Mouse (Mus musculus) G1E (cell line): ENCODE results near the gene Tbc1d16. TPM values are rescaled to one million over a fixed set of nuclear protein-coding genes. Genes with fewer than 3 reads are reported as not detected.
"Not testable (repeated sequence)": the region's sequence is repeated elsewhere in the genome, so short reads cannot be mapped to it uniquely, and the experiment has no call there.

Source experiments
- ATAC-seq: 2 replicates; pipeline ENCODE4 v1.8.0; 2016; ENCODE audit warnings: mild to moderate bottlenecking; ENCODE audit not compliant: insufficient number of reproducible peaks, poor library complexity, low FRiP score, severe bottlenecking; ENCODE audit errors: extremely low read depth
- DNase-seq: peaks from one replicate; pipeline ENCODE4 v3.0.0; 2012; ENCODE audit warnings: low spot score
- H3K27me3 ChIP-seq: 2 replicates; pipeline ENCODE4 v1.6.1; 2012; ENCODE audit warnings: mild to moderate bottlenecking, low read length, inconsistent platforms; ENCODE audit not compliant: insufficient read depth
- H3K36me3 ChIP-seq: replicated peaks from 2 replicates; pipeline ENCODE3; 2012; ENCODE audit warnings: mild to moderate bottlenecking, inconsistent platforms
- H3K4me1 ChIP-seq: 2 replicates; pipeline ENCODE4 v1.6.1; 2012; ENCODE audit warnings: low read depth, low read length, inconsistent platforms, mixed read lengths; ENCODE audit not compliant: insufficient read depth
- H3K4me3 ChIP-seq: 2 replicates; pipeline ENCODE4 v1.5.1; 2012; ENCODE audit warnings: low read depth, mild to moderate bottlenecking, inconsistent platforms, low read length, moderate library complexity, mixed read lengths
- H3K9me3 ChIP-seq: replicated peaks from 2 replicates; pipeline ENCODE4 v1.6.1; 2012; ENCODE audit warnings: inconsistent platforms
- CTCF ChIP-seq: IDR thresholded peaks from 2 replicates; pipeline ENCODE4 v1.5.1; 2012; ENCODE audit warnings: low read depth, low read length, inconsistent platforms, mixed read lengths
- GATA1 ChIP-seq: IDR thresholded peaks from 2 replicates; pipeline ENCODE4 v1.6.1; 2012; ENCODE audit warnings: borderline replicate concordance, low read length, inconsistent platforms, mixed read lengths
- GATA2 ChIP-seq: IDR thresholded peaks from 2 replicates; pipeline ENCODE4 v1.6.1; 2012; ENCODE audit warnings: low read depth, low read length, inconsistent platforms, borderline replicate concordance
- POLR2AphosphoS5 ChIP-seq: IDR thresholded peaks from 2 replicates; pipeline ENCODE4 v1.6.1; 2012; ENCODE audit warnings: low read depth, low read length, inconsistent platforms; ENCODE audit not compliant: insufficient replicate concordance
- TAL1 ChIP-seq: conservative IDR thresholded peaks from 2 replicates; pipeline ENCODE4 v1.6.1; 2012; ENCODE audit warnings: low read depth, low read length, inconsistent platforms, mixed read lengths
- polyA plus RNA-seq: library from polyadenylated mRNA; stranded (reverse); fragments of >175 nt; gene quantifications from 2 replicates; pipeline ENCODE4 v1.2.3, GENCODE M21; 2012
- total RNA-seq, 2 experiments: library from RNA; stranded (forward) in 1 of 2; stranded (reverse) in 1 of 2; fragments of 200-1000 nt in 1 of 2; fragments of >200 nt in 1 of 2; fragmentation: Nextera tagmentation in 1 of 2; gene quantifications; 2 replicates each; pipeline ENCODE4 v1.2.3; 2014 to 2017

Tbc1d16 gene
- total and polyA plus RNA-seq, 3 experiments = 0.05 TPM; not detected in 2

DNA sequence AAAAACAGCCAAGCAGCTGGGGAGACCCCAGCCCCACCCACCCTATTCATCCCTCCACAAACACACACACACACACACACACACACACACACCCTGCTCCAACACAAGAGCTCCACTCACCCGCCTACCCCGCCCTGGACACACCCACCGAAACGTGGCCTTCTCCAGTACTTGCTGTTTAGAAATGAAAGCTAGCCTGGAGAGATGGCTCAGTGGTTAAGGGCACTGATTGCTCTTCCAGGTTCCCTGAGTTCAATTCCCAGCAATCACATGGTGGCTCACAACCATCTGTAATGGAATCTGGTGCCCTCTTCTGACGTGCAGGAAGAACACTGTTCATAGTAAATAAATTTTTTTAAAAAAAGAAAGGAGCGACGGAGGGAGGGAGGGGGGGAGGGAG is 37.5 kb upstream of the Tbc1d16 start:
- H3K27me3 ChIP-seq = peaks cover 24% of the 10 kb centered on the region
- no peak for ATAC-seq
- no peak for DNase-seq
- no peaks in the 10 kb centered on the region for H3K9me3 ChIP-seq
- peaks cover 45% of the 10 kb centered on the region for H3K4me1 ChIP-seq
- TF ChIP-seq POLR2AphosphoS5 = no peak
- no peak for TF ChIP-seq TAL1
- TF ChIP-seq GATA1 = no peak
- no peak for TF ChIP-seq GATA2
- no peak for TF ChIP-seq CTCF
- H3K36me3 ChIP-seq = peaks cover 21% of the 10 kb centered on the region
- no peak overlapping the region for H3K4me3 ChIP-seq

DNA sequence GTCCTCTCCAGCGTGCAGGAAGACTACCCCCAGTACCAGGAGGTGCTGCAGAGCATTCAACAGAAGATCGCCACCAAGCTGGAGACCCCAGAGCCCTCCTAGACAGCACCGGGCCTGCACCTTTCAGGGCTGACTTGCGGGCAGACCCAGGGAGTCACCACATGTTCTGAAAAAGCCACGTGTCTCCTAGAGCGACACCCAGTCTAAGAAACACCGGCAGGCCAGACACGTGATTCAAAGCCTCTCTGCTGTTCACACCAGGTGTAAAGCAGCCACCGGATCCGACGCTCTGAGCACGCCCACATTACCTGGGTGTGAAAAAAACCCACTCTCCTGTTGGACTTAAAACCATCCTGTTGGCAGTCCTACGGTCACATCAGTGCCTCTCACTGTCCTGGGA is 36.1 kb upstream of the Tbc1d16 start:
- Histone ChIP-seq H3K27me3 (peaks cover 36% of the 10 kb centered on the region), H3K9me3 (no peaks in the 10 kb centered on the region), H3K36me3 (peaks cover 7% of the 10 kb centered on the region), H3K4me3 (no peak overlapping the region), H3K4me1 (peaks cover 31% of the 10 kb centered on the region)
- ATAC-seq (no peak), DNase-seq (no peak)
- no peak for TF ChIP-seq TAL1
- no peak for TF ChIP-seq GATA1
- TF ChIP-seq GATA2 = no peak
- TF ChIP-seq POLR2AphosphoS5 = no peak
- no peak for TF ChIP-seq CTCF

DNA sequence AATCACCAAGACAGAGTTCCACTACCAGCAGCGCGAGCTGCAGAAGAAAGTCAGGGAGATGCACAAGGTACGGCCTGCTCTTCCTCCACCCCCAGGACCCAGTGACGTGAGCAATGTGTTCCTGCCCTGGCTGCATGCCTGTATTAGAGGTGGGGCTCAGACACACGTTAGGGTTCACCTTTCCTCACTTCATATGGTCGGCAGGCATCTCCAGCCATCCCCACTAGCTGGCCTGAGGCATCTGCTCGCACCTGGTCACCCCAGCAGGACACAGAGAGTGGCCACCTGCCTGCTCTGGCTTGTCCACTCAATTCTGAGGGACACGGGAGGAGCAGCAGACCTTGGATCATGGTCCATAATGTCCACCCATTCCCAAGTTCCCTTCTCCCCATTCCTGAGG is 31.7 kb upstream of the Tbc1d16 start:
- ATAC-seq = no peak
- no peak for TF ChIP-seq GATA1
- TF ChIP-seq TAL1 = no peak
- no peak for TF ChIP-seq CTCF
- no peak for TF ChIP-seq POLR2AphosphoS5
- TF ChIP-seq GATA2 = no peak
- H3K27me3 ChIP-seq = peaks cover 39% of the 10 kb centered on the region

DNA sequence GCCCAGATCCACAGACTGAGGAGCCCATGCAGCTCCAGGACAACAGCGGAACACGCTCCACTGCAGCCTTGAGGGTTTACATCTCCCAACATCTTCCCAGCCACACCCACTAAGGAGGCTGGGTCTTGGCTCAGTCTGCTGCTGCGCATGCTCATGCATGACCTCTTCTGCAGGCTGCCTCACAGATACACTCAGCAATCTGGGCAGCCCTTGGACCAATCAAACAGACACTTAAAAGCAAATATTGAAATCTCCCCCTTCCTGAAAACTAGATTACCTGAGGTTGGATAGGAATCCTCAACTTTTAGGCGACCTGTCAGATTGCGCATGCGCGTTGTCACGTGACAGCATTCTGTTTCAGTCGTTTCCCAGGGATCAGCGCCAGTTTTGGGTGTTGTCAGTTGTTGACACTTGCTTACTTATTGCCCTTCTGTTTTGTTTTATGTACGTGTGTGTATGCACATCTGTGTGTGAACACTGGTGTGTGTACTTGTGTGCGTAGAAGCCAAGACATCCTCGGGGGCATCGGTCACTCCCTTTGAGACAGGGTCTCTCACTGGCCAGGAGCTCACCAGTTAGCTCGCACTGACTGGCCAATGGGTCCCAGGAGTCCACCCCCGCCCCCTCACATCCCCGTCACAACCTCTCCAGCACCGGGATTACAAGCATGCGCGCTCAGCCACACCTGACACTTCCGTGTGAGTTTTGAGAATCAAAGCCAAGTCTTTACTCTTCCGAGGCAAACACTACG is 30.4 kb upstream of the Tbc1d16 start:
- Histone ChIP-seq H3K27me3 (peaks cover 35% of the 10 kb centered on the region), H3K4me3 (no peak overlapping the region), H3K9me3 (no peaks in the 10 kb centered on the region), H3K36me3 (no peaks in the 10 kb centered on the region), H3K4me1 (no peaks in the 10 kb centered on the region)
- TF ChIP-seq CTCF (no peak), POLR2AphosphoS5 (no peak), GATA2 (no peak), TAL1 (no peak), GATA1 (no peak)
- DNase-seq = no peak
- ATAC-seq = no peak

More for the DNA sequence above, 31.7 kb upstream of the Tbc1d16 start:
- H3K4me3 ChIP-seq = no peak overlapping the region; the same call in 1 of the 2 replicates
- no peaks in the 10 kb centered on the region for H3K9me3 ChIP-seq
- H3K36me3 ChIP-seq = no peaks in the 10 kb centered on the region
- H3K4me1 ChIP-seq = no peaks in the 10 kb centered on the region
- DNase-seq = no peak

DNA sequence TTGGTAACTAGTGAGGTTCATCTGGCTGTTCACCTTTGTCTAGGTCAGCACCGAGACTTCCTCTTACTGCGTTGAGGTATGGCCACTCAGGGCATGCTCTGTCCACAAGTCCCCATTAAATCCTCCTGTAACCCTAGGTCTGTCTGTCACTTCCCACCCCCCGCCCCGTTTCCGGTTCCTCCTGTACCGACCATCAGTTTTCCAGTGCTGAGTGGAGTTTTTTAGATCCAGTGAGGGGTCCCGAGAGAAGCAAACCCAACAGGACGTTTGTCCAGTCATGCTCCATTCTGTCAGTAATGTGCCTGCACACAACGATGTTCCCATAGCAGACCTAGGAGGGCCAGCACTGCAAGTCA is 29.9 kb upstream of the Tbc1d16 start:
- Histone ChIP-seq H3K27me3 (peaks cover 33% of the 10 kb centered on the region), H3K4me3 (no peak overlapping the region), H3K36me3 (no peaks in the 10 kb centered on the region), H3K4me1 (no peaks in the 10 kb centered on the region; the same call in 1 of the 2 replicates), H3K9me3 (no peaks in the 10 kb centered on the region)
- ATAC-seq (no peak), DNase-seq (no peak)
- no peak for TF ChIP-seq CTCF
- no peak for TF ChIP-seq GATA1
- TF ChIP-seq GATA2 = no peak
- TF ChIP-seq POLR2AphosphoS5 = no peak

GRCm38 (mm10) chr11:119256557-119256956 is 28.3 kb upstream of the Tbc1d16 start:
- DNase-seq, ATAC-seq, H3K4me1 ChIP-seq, H3K36me3 ChIP-seq, H3K9me3 ChIP-seq, H3K4me3 ChIP-seq: not testable (repeated sequence)
- H3K27me3 ChIP-seq = peaks cover 34% of the 10 kb centered on the region
